Mouse (Mus musculus): Measurements from ENCODE around the gene Josd2. TPM values are rescaled to one million over a fixed set of nuclear protein-coding genes. Genes with fewer than 3 reads are reported as not detected.

Josd2 gene
- total RNA-seq, 4 experiments from 2014 or later: 43.7 to 56.5 (median 46.9) TPM

GRCm38 (mm10) chr7:44446070-44446855 is 21.5 kb upstream of the Josd2 start:
- DNase-seq: no peak

- DNase-seq: no peak
Measured at GRCm38 (mm10) chr7:44453256-44453655, 14.5 kb upstream of the Josd2 start.

DNA sequence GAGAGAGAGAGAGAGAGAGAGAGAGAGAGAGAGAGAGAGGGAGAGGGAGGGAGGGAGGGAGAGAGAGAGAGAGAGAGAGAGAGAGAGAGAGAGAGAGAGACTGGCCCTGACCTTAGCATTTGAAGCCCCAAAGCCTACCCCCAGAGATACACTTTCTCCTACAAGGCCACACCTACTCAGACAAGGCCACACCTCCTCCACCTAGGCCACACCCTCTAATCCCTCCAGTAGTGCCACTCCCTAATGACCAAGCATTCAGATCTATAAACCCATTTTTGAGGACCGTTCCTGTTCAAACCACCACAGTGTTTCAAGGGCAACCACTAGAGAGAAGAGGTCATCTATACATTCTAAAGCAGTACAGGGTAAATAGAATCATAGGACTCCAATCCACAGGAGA is 11.5 kb upstream of the Josd2 start:
- no peak for DNase-seq

DNA sequence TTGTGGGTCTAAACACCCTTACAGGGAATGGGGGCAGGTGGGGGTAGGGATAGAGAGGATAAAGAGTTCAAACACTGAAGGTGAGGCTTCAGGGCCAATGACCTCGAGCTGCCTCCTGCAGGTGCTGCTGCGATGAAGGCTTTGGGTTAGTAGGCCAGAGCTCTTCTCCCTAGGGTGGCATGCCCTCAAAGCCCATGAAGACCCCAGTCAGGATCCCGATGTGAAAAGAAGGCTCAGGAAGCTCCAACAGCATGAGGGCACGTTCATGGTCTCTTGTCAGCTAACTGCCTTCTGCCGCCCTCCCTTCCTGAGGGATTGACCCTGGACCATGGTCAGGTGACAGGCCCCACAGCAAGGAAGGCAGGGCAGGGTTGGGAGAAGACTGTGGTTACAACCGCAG is 7.7 kb upstream of the Josd2 start:
- DNase-seq: no peak

DNA sequence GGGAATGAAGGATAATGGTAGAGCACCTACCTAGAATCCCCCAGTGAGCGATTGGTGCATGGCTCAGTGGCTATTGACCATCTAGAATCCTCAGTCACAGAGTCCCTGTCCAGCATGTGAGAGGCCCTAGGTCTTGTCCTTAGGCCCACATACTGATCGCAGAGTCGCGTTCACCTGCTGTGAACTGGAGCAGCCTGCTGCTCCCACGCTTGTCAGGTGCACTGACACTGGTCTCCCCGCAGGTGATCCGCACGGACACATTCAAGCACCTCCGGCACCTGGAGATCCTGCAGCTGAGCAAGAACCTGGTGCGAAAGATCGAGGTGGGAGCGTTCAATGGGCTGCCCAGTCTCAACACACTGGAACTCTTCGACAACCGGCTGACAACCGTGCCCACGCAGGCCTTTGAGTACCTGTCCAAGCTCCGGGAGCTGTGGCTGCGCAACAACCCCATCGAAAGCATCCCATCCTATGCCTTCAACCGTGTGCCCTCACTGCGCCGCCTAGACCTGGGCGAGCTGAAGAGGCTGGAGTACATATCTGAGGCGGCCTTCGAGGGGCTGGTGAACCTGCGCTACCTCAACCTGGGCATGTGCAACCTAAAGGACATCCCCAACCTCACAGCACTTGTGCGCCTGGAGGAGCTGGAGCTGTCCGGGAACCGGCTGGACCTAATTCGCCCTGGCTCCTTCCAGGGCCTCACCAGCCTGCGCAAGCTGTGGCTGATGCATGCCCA is 6.8 kb upstream of the Josd2 start:
- no peak for DNase-seq

GRCm38 (mm10) chr7:44461503-44462217 is 6.1 kb upstream of the Josd2 start:
- no peak for DNase-seq

DNA sequence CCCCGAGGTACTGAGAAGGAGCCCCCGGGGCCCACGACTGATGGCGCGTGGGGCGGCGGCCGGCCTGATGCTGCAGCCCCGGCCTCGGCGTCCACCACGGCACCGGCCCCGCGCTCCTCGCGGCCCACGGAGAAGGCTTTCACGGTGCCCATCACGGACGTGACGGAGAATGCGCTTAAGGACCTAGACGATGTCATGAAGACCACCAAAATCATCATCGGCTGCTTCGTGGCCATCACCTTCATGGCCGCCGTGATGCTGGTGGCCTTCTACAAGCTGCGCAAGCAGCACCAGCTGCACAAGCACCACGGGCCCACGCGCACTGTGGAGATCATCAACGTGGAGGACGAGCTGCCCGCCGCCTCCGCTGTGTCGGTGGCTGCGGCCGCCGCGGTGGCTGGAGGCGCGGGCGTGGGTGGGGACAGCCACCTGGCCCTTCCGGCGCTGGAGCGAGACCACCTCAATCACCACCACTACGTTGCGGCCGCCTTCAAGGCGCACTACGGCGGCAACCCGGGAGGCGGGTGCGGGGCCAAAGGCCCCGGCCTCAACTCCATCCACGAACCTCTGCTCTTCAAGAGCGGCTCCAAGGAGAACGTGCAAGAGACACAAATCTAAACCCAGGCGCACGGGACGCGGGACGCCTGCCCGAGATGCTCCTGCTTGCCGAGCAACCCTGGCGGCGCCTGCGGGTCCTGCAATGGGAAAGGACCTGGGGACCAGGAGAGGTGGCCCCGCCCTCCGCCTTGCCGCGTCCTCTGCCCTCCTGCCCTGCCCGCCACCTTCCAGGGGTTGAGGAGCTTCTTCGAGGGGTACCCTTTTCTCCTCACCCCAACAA is 5.3 kb upstream of the Josd2 start:
- DNase-seq: no peak

GRCm38 (mm10) chr7:44463056-44463425 is 4.7 kb upstream of the Josd2 start:
- no peak for DNase-seq

- DNase-seq: no peak
Measured at GRCm38 (mm10) chr7:44463556-44464225, 4.1 kb upstream of the Josd2 start.

- no peak for DNase-seq
Measured at GRCm38 (mm10) chr7:44464511-44464910, 3.3 kb upstream of the Josd2 start.

DNA sequence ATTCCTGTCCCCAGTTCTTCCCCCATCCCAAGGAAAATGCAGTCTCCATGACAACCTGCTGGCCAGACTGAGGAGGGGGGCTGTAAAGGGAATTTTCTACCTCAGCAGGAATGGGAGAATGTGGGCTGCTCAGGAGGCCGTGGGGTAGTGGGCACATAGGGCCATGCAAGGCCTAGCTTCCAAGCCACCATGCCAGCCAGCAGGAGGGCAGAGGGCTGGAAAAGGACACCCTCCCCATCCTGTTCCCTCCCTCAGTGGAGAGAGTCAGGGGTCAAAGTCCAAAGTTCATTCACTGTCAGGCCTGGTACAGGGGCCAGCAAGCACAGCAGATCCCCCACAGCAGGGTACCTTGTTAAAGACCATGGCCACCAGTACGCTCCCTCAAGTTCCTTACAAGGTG is 2.7 kb upstream of the Josd2 start, which contains the start of gene Aspdh:
Aspdh (plus strand) TSS at position 281 of the 400 bp plus-strand sequence.
- DNase-seq: no peak

DNA sequence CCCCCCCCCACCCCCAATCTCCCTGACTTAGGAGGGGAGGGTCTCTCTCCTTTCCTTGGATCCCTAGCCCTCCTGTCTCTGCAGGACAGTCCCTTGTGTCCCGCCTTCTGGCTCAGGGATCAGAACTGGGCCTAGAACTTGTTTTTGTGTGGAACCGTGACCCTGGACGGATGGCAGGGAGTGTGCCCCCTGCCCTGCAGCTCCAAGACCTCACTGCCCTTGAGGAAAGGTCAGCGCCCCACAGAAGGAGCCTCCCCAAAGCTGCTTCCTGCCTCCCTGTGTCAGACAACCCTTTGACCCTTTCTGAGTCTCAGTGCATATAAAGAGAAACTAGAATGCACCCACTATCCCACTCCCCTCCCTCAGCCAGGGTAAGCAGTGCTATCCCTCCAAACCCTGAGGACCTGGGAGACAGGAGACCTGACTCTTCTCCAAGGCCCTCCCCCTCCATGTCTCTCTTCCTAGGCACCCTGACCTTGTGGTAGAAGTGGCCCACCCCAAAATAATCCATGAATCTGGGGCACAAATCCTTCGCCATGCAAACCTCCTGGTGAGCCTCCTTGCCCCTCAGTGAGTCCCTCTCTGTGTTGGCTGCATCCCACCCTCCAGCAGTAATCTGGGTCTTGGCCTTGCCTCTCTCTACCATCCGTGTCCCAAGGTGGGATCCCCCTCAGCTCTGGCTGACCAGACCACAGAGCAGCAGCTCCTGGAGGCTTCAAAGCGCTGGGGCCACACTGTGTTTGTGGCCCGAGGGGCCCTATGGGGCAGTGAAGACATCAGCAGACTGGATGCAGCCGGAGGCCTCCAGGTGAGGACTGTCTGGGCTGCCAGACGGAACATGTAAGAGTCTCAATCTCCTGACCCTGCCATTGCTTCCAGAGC is 1.5 kb upstream of the Josd2 start:
- no peak for DNase-seq

DNA sequence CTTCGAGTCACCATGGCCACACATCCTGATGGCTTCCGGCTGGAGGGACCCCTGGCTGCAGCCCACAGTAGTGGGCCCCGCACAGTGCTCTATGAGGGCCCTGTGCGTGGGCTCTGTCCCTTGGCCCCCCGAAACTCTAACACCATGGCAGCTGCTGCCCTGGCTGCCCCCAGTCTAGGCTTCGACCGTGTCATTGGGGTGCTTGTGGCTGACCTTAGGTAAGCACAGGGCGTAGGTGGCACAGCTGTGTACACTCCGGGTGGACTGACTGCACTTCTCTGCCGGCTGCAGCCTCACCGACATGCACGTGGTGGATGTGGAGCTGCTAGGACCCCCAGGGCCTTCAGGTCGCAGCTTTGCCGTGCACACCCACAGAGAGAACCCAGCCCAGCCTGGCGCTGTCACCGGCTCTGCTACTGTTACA is 880 bp upstream of the Josd2 start:
- no peak for DNase-seq

- DNase-seq: no peak
Measured at GRCm38 (mm10) chr7:44468644-44469285, 985 bp downstream of the Josd2 start.

GRCm38 (mm10) chr7:44469677-44470675 is 2.2 kb downstream of the Josd2 start:
- no peak for DNase-seq

DNA sequence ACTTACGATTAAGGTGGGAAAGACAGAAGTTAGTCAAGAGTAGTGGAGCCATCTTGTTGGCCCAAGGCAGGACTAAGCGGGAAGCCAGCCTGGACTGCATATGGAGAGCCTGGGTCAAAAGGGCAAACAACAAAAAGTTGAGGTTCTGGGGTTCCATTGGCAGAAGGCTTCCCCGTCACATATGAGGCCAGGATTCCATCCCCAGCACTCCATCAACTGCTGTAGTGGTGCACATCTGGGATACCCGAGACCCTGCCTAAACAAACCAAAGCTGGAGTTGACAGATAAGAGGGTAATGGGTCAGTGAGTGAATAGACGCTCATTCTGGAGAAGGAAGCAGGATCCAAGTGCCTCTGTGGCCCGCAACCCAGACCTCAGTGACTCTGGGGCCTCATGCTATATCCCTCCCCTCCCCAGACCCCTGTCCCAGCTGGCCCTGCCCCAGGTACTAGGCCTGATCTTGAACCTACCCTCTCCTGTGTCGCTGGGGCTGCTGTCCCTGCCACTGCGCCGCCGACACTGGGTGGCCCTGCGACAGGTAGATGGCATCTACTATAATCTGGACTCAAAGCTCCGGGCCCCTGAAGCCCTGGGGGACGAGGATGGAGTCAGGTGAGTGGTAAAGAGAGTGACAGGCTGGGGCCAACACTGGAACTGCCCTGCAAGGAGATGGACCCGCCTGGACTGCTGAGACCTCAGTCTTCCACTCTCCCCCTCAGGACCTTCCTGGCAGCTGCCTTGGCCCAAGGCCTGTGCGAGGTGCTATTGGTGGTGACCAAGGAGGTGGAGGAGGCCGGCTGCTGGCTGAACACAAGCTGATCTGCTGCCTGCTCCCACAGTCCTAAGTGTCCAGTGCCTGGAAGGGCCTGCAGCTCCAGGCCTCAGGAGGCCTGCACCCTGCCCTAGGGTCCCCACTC is 3.2 kb downstream of the Josd2 start:
- DNase-seq: no peak

DNA sequence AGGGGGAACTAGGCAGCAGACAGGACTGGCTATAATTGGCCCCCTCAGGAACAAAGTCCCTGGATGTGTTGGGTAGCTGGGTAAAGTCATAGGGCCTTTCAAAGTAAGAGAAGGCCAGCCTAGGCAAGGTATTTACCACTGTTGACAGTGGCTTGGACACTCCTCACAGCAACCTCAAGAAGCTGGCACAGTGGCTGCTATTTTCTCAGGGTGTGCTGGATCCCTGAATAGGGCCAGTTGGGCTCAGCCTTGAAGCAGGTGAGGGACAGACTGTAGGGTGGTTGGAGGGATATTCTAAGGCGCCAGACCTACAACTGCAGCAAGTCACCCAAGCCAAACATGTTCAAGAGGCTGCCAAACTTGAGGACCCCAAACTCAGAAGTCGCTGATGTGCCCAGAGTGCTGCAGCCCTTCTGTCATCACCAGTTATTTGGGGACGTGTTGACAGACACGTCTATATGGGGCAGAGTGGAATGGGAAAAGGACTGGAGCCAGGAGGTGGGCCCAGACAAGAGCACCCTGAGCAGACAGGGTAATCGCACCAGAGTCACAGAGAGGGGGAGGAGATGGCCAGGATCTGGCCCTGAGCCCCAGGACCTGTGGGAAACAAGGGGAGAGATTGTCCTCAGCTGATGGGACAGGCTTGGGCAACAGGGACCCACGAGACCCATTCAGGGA is 4.2 kb downstream of the Josd2 start:
- no peak for DNase-seq
